Mouse (Mus musculus) B cell, adult 62 days (primary cell): Measurements from ENCODE around the gene Cel. TPM values are rescaled to one million over a fixed set of nuclear protein-coding genes. Genes with fewer than 3 reads are reported as not detected.

ENCODE experiments used
- total RNA-seq: library from RNA; stranded (reverse); gene quantifications from 4 replicates; pipeline ENCODE4 v1.2.4, GENCODE M21; 2023

Cel gene
- 0.34 to 0.45 TPM in 2 of 4 replicates, not detected in the others for total RNA-seq

GRCm38 (mm10) chr2:28563303-28563702 lies at the start of gene Cel:
TSS of gene Cel (minus strand) at chr2:28563403.

DNA sequence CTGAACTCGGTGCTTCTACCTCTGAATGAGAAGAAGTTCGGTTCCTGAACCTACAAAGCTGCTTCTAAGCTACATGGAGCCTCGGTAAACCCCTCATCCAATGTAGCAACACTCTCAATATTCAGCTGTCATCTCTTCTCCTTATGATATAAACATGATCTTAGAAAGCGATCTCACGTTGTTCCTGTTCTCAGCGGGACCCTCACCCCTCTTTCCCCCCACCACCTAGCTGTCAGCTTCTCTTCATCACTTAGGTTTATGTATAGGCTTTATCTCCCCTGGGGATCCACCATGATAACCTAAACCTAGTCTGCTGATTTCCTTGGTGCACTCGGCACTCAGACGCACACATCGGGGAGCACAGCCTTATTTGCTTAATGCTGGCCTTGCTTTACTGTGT lies 20.4 kb upstream of the Cel start, which contains the start of gene Gtf3c5:
Gtf3c5 (minus strand) TSS at position 101 of the 400 bp plus-strand sequence.

GRCm38 (mm10) chr2:28512798-28513401 lies 50.3 kb downstream of the Cel start, which contains the start of gene Ralgds:
TSS of gene Ralgds (plus strand) at chr2:28513125.

DNA sequence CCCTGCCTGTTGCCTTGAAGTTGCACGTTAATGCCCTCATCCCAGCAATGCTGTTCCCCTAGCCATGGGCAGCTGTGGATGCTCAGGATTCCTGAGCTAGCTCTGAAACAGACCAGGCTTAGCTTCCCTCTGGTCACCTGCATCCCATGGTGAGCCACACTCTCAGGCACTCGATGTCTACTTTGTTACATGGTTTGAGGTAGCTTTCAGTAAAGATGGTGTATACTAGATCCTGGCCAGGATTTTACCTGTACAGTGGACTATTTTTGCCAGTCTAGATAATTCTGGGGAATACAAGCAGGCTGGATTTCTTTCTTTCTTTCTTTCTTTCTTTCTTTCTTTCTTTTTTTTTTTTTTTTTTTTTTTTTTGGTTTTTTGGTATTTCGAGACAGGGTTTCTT lies 57.4 kb downstream of the Cel start, which contains the start of gene Gm10134:
Gm10134 (plus strand) TSS at position 301 of the 400 bp plus-strand sequence.

Other genes starting within 250 kb of the Cel start
- gene Ppp1r26, start 116.6 kb downstream of the Cel start, total RNA-seq = 0.09 TPM in 1 of 4 replicates, not detected in the others
- gene 1700007K13Rik, start 97.1 kb downstream of the Cel start, total RNA-seq = not detected in 4 replicates
- gene Mrps2, start 95.3 kb downstream of the Cel start, total RNA-seq = 19.0 to 22.6 TPM (median 20.9 TPM) in 4 replicates
- 1.1 to 1.3 TPM in 2 of 4 replicates, not detected in the others for gene Gbgt1, start 66.5 kb downstream of the Cel start, total RNA-seq
- gene Gm10134, start 57.3 kb downstream of the Cel start, total RNA-seq = not detected in 4 replicates
- gene Ralgds, start 50.3 kb downstream of the Cel start, total RNA-seq = 197 to 205 TPM (median 200 TPM) in 4 replicates
- 26.6 to 32.6 TPM (median 31.6 TPM) in 4 replicates for gene Gtf3c5, start 20.3 kb upstream of the Cel start, total RNA-seq
- gene Gfi1b, start 58.6 kb upstream of the Cel start, total RNA-seq = not detected in 4 replicates
- 52.9 to 58.6 TPM (median 56.0 TPM) in 4 replicates for gene Tsc1, start 77.8 kb upstream of the Cel start, total RNA-seq
- 1.3 to 3.1 TPM (median 2.2 TPM) in 4 replicates for gene Spaca9, start 136.3 kb upstream of the Cel start, total RNA-seq
- gene Ak8, start 136.8 kb upstream of the Cel start, total RNA-seq = 0.49 to 2.4 TPM in 2 of 4 replicates, not detected in the others